Mouse (Mus musculus): ENCODE data around the gene Dst. TPM values are rescaled to one million over a fixed set of nuclear protein-coding genes. Genes with fewer than 3 reads are reported as not detected.

Gene Dst
- polyA plus RNA-seq, 1 experiment from 2014 or later, result 26.3 TPM

GRCm38 (mm10) chr1:34121157-34122015 lies 213.4 kb downstream of the Dst start:
- ATAC-seq (replicated peaks; ENCODE audit: low FRiP score) (no peak), DNase-seq (ENCODE audit: low spot score) (no peak)
- Histone ChIP-seq H3K27me3 (ENCODE audit: control insufficient read depth, insufficient read depth, low read length) (no peaks in the 10 kb centered on the region), H3K27ac (ENCODE audit: low read depth, low read length) (no peak overlapping the region), H3K9ac (ENCODE audit: low read length) (no peak overlapping the region), H3K4me2 (ENCODE audit: low read depth, low read length, severe bottlenecking) (no peak overlapping the region), H3K9me3 (ENCODE audit: control insufficient read depth, low read length) (no peaks in the 10 kb centered on the region), H3K4me1 (replicated peaks; ENCODE audit: control insufficient read depth, insufficient read depth, low read length) (no peaks in the 10 kb centered on the region), H3K36me3 (ENCODE audit: control insufficient read depth, insufficient read depth, low read length) (no peaks in the 10 kb centered on the region), H3K4me3 (ENCODE audit: low read depth, low read length) (no peak overlapping the region)
- WGBS, result 88% methylated on average over 29 of the region's 29 CpGs

GRCm38 (mm10) chr1:34122198-34122597 lies 214.2 kb downstream of the Dst start:
- no peaks in the 10 kb centered on the region for H3K4me1 ChIP-seq (replicated peaks; ENCODE audit: control insufficient read depth, insufficient read depth, low read length)
- H3K4me3 ChIP-seq (ENCODE audit: low read depth, low read length), result no peak overlapping the region
- no peaks in the 10 kb centered on the region for H3K27me3 ChIP-seq (ENCODE audit: control insufficient read depth, insufficient read depth, low read length)
- H3K9ac ChIP-seq (ENCODE audit: low read length), result no peak overlapping the region
- no peak overlapping the region for H3K27ac ChIP-seq (ENCODE audit: low read depth, low read length)
- no peak for ATAC-seq (replicated peaks; ENCODE audit: low FRiP score)
- H3K36me3 ChIP-seq (ENCODE audit: control insufficient read depth, insufficient read depth, low read length), result no peaks in the 10 kb centered on the region
- DNase-seq (ENCODE audit: low spot score), result no peak
- 92% methylated on average over 6 of the region's 6 CpGs for WGBS
- H3K9me3 ChIP-seq (ENCODE audit: control insufficient read depth, low read length), result no peaks in the 10 kb centered on the region
- H3K4me2 ChIP-seq (ENCODE audit: low read depth, low read length, severe bottlenecking), result no peak overlapping the region

- ATAC-seq (replicated peaks; ENCODE audit: low FRiP score) (no peak), DNase-seq (ENCODE audit: low spot score) (no peak)
- no peaks in the 10 kb centered on the region for H3K9me3 ChIP-seq (ENCODE audit: control insufficient read depth, low read length)
- no peaks in the 10 kb centered on the region for H3K27me3 ChIP-seq (ENCODE audit: control insufficient read depth, insufficient read depth, low read length)
- H3K36me3 ChIP-seq (ENCODE audit: control insufficient read depth, insufficient read depth, low read length), result no peaks in the 10 kb centered on the region
- no peaks in the 10 kb centered on the region for H3K4me1 ChIP-seq (replicated peaks; ENCODE audit: control insufficient read depth, insufficient read depth, low read length)
- no peak overlapping the region for H3K9ac ChIP-seq (ENCODE audit: low read length)
- no peak overlapping the region for H3K27ac ChIP-seq (ENCODE audit: low read depth, low read length)
- 84% methylated on average over 1 of the region's 1 CpGs for WGBS
- H3K4me3 ChIP-seq (ENCODE audit: low read depth, low read length), result no peak overlapping the region
- H3K4me2 ChIP-seq (ENCODE audit: low read depth, low read length, severe bottlenecking), result no peak overlapping the region
Observed at GRCm38 (mm10) chr1:34122905-34123304, 214.9 kb downstream of the Dst start.

GRCm38 (mm10) chr1:34123334-34123733 lies 215.3 kb downstream of the Dst start:
- Histone ChIP-seq H3K27ac (ENCODE audit: low read depth, low read length) (no peak overlapping the region), H3K4me3 (ENCODE audit: low read depth, low read length) (no peak overlapping the region), H3K9me3 (ENCODE audit: control insufficient read depth, low read length) (no peaks in the 10 kb centered on the region), H3K4me1 (replicated peaks; ENCODE audit: control insufficient read depth, insufficient read depth, low read length) (no peaks in the 10 kb centered on the region), H3K27me3 (ENCODE audit: control insufficient read depth, insufficient read depth, low read length) (no peaks in the 10 kb centered on the region), H3K36me3 (ENCODE audit: control insufficient read depth, insufficient read depth, low read length) (no peaks in the 10 kb centered on the region), H3K9ac (ENCODE audit: low read length) (no peak overlapping the region), H3K4me2 (ENCODE audit: low read depth, low read length, severe bottlenecking) (no peak overlapping the region)
- DNase-seq (ENCODE audit: low spot score) (no peak), ATAC-seq (replicated peaks; ENCODE audit: low FRiP score) (no peak)
- 88% methylated on average over 5 of the region's 5 CpGs for WGBS

- H3K4me3 ChIP-seq (ENCODE audit: low read depth, low read length), result no peak overlapping the region
- H3K36me3 ChIP-seq (ENCODE audit: control insufficient read depth, insufficient read depth, low read length), result no peaks in the 10 kb centered on the region
- no peak for DNase-seq (ENCODE audit: low spot score)
- H3K9me3 ChIP-seq (ENCODE audit: control insufficient read depth, low read length), result no peaks in the 10 kb centered on the region
- no peaks in the 10 kb centered on the region for H3K4me1 ChIP-seq (replicated peaks; ENCODE audit: control insufficient read depth, insufficient read depth, low read length)
- H3K27ac ChIP-seq (ENCODE audit: low read depth, low read length), result no peak overlapping the region
- no peaks in the 10 kb centered on the region for H3K27me3 ChIP-seq (ENCODE audit: control insufficient read depth, insufficient read depth, low read length)
- H3K9ac ChIP-seq (ENCODE audit: low read length), result no peak overlapping the region
- ATAC-seq (replicated peaks; ENCODE audit: low FRiP score), result no peak
- 86% methylated on average over 7 of the region's 7 CpGs for WGBS
- no peak overlapping the region for H3K4me2 ChIP-seq (ENCODE audit: low read depth, low read length, severe bottlenecking)
Observed at GRCm38 (mm10) chr1:34124376-34124775, 216.4 kb downstream of the Dst start.

- DNase-seq (ENCODE audit: low spot score) (no peak), ATAC-seq (replicated peaks; ENCODE audit: low FRiP score) (no peak)
- no peak overlapping the region for H3K4me3 ChIP-seq (ENCODE audit: low read depth, low read length)
- H3K36me3 ChIP-seq (ENCODE audit: control insufficient read depth, insufficient read depth, low read length), result no peaks in the 10 kb centered on the region
- no peaks in the 10 kb centered on the region for H3K9me3 ChIP-seq (ENCODE audit: control insufficient read depth, low read length)
- H3K9ac ChIP-seq (ENCODE audit: low read length), result no peak overlapping the region
- 87% methylated on average over 5 of the region's 5 CpGs for WGBS
- H3K4me1 ChIP-seq (replicated peaks; ENCODE audit: control insufficient read depth, insufficient read depth, low read length), result no peaks in the 10 kb centered on the region
- H3K27me3 ChIP-seq (ENCODE audit: control insufficient read depth, insufficient read depth, low read length), result no peaks in the 10 kb centered on the region
- H3K4me2 ChIP-seq (ENCODE audit: low read depth, low read length, severe bottlenecking), result no peak overlapping the region
- no peak overlapping the region for H3K27ac ChIP-seq (ENCODE audit: low read depth, low read length)
Observed at GRCm38 (mm10) chr1:34125148-34125547, 217.1 kb downstream of the Dst start.

GRCm38 (mm10) chr1:34127714-34128474 lies 219.9 kb downstream of the Dst start:
- Histone ChIP-seq H3K27ac (ENCODE audit: low read depth, low read length) (no peak overlapping the region), H3K4me3 (ENCODE audit: low read depth, low read length) (no peak overlapping the region), H3K4me2 (ENCODE audit: low read depth, low read length, severe bottlenecking) (no peak overlapping the region), H3K9ac (ENCODE audit: low read length) (no peak overlapping the region), H3K27me3 (ENCODE audit: control insufficient read depth, insufficient read depth, low read length) (no peaks in the 10 kb centered on the region), H3K4me1 (replicated peaks; ENCODE audit: control insufficient read depth, insufficient read depth, low read length) (peaks cover 6% of the 10 kb centered on the region; the same call in 1 of the 2 replicates), H3K36me3 (ENCODE audit: control insufficient read depth, insufficient read depth, low read length) (no peaks in the 10 kb centered on the region), H3K9me3 (ENCODE audit: control insufficient read depth, low read length) (no peaks in the 10 kb centered on the region)
- ATAC-seq (replicated peaks; ENCODE audit: low FRiP score) (no peak), DNase-seq (ENCODE audit: low spot score) (no peak)
- 84% methylated on average over 15 of the region's 15 CpGs for WGBS

- Histone ChIP-seq H3K27ac (ENCODE audit: low read depth, low read length) (no peak overlapping the region), H3K9ac (ENCODE audit: low read length) (no peak overlapping the region), H3K4me2 (ENCODE audit: low read depth, low read length, severe bottlenecking) (no peak overlapping the region), H3K4me3 (ENCODE audit: low read depth, low read length) (no peak overlapping the region), H3K9me3 (ENCODE audit: control insufficient read depth, low read length) (no peaks in the 10 kb centered on the region), H3K4me1 (replicated peaks; ENCODE audit: control insufficient read depth, insufficient read depth, low read length) (peaks cover 6% of the 10 kb centered on the region; the same call in 1 of the 2 replicates), H3K36me3 (ENCODE audit: control insufficient read depth, insufficient read depth, low read length) (no peaks in the 10 kb centered on the region), H3K27me3 (ENCODE audit: control insufficient read depth, insufficient read depth, low read length) (no peaks in the 10 kb centered on the region)
- 90% methylated on average over 2 of the region's 2 CpGs for WGBS
- no peak for DNase-seq (ENCODE audit: low spot score)
- no peak for ATAC-seq (replicated peaks; ENCODE audit: low FRiP score)
Observed at GRCm38 (mm10) chr1:34128796-34129195, 220.8 kb downstream of the Dst start.

Data from forebrain, embryonic 11.5 days (tissue).